Mouse (Mus musculus) CH12.LX (cell line): Measurements from ENCODE around the gene Rlbp1.

Experiments
- BHLHE40 ChIP-seq: IDR thresholded peaks from 2 replicates; pipeline ENCODE4 v1.6.1; 2011; ENCODE audit warnings: mild to moderate bottlenecking, low read depth, low read length, improper control_type of control experiment
- POLR2A ChIP-seq: IDR thresholded peaks from 2 replicates; pipeline ENCODE4 v1.6.1; 2011; ENCODE audit warnings: low read depth, mild to moderate bottlenecking, improper control_type of control experiment, low read length
- USF1 ChIP-seq: IDR thresholded peaks from 2 replicates; pipeline ENCODE4 v1.6.1; 2014; ENCODE audit warnings: low read depth, mild to moderate bottlenecking, inconsistent platforms, low read length, improper control_type of control experiment
- ZKSCAN1 ChIP-seq: IDR thresholded peaks from 2 replicates; pipeline ENCODE4 v1.6.1; 2012; ENCODE audit warnings: low read depth, inconsistent platforms, low read length, improper control_type of control experiment, borderline replicate concordance

- TF ChIP-seq USF1 (no peak), ZKSCAN1 (no peak), BHLHE40 (no peak), POLR2A (no peak)
Measured at GRCm38 (mm10) chr7:79328769-79329168, 58.1 kb downstream of the Rlbp1 start.
